Mouse (Mus musculus): ENCODE measurements at regions not wholly inside any gene's neighbourhood (a gene's known extent, or its start where the extent isn't known, plus 50 kb on each side); places are given as distances from the start of the nearest gene placed in this dataset.

DNA sequence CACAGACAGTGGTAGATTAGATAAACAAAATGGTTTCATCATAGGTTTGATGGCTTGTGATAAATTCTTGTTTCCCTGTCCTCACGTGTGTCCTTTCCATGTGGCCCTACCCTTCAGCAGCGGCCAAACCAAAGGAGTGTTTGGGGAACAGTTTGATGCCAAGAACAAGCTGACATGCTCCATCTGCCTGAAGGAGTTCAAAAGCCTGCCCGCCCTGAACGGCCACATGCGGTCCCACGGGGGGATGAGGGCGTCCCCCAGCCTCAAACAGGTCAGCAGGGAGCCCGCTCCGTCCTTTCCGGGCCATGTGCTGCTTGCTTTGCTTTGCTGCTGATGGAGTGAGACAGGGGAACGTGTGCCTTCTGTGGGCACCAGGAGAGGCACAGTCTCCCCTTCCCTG, 51.0 kb upstream of the Mrps10 start:
- DNase-seq (ENCODE audit: low spot score) = no peak

DNA sequence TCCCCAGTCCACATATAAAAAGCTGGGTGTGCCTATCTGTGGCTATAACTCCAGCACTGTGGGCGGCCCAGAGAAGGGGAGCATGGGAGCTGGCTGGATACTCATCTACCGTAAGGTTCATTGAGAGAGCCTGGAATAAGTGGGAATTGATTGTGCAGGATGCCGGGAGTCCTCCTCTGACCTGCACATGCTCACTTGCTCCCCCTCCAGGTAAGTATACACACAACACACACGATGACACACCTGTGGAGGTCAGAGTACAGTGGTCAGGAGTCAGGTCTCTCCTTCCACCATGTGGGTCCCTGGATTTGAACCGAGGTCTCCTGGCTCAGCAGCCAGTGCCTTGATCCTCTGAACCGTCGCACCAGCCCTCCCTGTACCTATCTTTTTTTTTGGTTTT, 55.5 kb upstream of the Mrps10 start:
- DNase-seq (ENCODE audit: low spot score) = no peak

DNA sequence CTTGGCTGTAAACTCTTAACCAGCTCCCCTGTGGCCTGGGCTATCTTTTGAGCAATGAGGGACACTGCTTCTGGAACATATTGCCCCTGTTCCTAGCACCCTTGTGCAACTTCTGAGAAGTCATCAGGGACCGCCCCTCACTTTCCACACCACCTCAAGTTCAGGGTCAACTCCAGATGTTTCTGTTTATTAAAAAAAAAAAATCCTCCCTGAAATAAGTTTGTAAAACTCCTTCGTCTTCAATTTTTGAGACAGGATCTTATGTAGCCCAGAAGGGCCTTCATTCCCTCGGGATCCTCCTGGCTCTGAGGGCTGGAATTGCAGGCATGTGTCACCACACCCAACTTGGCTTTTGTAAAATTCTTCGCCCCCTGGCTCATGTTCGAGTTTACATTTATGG, 57.4 kb upstream of the Mrps10 start:
- peak; percentile 14 for DNase-seq (ENCODE audit: low spot score)

DNA sequence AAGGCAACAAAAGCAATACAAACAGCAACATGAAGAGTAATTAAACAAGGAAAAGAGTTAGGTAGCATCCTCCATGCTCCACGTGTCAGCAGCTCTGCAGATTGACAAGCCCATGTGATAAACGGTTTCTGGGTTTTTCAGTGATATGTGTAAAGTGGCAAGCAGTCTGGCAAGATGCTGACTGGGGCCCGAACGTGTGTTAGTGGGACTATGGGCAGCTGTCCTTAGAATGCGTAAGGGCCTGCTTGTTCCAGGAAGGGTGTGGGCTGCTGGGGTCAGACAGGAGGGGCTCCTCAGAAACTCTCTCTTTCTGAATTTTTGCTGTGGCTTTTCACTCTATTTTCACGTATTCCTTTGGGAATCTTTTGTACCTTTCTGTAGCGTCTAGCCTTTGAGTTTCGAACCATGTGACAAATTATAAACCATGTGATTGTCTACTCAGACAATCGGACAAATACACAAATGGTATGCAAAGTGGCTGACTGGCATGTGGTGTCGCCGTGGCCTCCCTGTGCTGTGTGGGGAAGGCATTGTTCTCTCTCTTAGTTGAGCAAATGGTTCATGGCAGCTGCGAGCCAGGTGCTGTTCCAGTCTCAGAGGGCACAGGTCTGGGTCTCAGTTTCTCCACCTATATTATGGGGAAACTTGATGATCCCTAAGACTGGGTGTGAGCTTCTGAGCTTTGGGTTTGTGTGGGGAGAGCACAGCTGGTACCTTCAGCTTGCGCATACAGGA, 62.5 kb upstream of the Mrps10 start:
- no peak for DNase-seq (ENCODE audit: low spot score)

DNA sequence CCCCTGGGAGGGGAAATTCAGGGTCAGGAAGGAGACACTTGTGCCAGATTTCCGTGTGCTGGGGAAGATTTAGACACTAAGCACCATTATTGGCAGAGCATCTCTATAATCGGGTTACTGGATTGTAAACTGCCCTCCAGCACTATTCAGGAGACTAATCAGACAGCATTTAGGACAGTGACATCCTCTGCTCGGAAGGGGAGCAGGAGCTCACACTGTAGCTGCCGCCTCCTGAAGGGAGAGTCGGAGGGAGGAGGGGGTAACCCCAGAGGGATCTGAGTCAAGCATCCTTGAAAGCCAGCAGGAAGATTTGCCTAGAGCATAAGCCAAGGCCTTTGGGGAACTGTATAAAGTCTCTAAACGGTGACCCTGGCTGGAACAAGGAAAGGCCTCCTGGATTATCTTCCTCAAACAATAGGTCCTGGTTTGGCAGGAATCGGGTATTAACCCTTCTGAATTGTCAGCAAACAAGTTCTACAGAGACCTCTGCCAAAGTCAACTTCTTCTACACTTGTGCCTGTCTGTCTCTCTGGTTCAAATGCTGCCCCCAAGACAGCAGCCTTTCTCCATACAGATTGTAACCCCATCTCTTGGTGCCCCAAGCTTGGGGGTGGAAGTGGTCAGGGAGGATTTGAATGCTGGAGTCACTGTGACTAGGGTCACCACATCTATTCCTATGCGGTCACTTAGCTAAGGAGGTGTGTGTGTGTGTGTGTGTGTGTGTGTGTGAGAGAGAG, 64.1 kb upstream of the Mrps10 start:
- no peak for DNase-seq (ENCODE audit: low spot score)

DNA sequence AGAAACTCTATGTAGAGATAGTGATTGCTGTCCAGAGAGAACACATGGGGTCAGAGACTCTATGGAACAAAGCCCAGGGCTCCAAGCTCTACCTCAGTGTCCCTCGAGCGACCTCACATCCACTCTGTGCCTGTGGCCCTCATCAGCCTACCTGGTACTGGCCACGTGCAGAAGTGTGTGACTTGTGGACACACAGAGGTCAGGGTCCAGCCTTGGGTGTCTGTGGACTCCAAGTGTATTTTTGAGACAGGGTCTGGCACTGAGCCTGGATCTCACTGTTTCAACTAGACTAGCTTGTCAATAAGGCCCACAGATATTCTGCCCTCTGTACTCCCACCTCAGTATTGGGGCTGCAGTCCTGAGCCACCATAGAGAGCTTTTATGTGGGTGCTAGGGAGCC, 65.1 kb upstream of the Mrps10 start:
- DNase-seq (ENCODE audit: low spot score) = no peak

DNA sequence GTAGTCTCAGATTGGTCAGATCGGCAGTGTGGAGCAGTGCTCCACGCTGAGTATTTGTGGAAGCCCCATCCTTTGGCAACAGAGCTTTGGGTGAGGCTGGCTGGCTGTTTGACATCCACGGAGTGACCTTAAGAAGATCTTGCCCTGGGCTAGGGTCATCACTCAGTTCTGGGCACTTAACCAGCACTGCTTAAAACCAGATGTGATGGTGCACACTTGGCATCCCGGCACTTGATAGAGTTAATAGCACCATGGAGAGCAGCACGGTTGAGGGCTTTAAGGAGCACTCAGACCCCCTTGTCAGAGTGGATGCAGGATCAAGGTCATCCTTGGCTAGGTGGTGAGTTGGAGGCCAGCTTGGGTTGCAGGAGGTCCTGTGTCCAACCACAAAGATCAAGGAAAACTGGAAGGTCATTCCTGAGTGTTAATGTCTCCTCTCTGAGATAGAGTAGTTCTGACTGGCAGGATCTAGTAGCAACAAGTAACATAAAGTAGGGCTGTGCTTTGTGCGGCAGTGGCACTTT, 70.2 kb upstream of the Mrps10 start:
- DNase-seq (ENCODE audit: low spot score) = no peak

DNA sequence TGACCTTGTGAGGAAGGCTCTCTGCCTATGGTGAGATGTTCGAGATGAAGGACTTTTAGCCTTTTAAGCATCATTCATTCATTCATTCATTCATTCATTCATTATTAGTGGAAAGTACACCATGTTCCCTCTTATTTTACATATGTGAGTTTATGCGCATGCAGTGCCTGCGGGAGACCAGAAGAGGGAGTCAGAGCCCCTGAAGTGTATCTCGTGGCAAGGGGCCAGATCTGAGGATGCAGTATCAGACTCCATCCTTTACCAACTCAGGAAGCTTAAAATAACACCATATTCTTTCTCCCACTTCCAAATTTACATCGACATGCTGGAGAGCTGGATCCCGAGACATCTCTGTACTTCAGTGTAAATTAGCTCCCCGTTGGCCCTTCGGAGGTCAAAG, 70.7 kb upstream of the Mrps10 start:
- DNase-seq (ENCODE audit: low spot score) = no peak

DNA sequence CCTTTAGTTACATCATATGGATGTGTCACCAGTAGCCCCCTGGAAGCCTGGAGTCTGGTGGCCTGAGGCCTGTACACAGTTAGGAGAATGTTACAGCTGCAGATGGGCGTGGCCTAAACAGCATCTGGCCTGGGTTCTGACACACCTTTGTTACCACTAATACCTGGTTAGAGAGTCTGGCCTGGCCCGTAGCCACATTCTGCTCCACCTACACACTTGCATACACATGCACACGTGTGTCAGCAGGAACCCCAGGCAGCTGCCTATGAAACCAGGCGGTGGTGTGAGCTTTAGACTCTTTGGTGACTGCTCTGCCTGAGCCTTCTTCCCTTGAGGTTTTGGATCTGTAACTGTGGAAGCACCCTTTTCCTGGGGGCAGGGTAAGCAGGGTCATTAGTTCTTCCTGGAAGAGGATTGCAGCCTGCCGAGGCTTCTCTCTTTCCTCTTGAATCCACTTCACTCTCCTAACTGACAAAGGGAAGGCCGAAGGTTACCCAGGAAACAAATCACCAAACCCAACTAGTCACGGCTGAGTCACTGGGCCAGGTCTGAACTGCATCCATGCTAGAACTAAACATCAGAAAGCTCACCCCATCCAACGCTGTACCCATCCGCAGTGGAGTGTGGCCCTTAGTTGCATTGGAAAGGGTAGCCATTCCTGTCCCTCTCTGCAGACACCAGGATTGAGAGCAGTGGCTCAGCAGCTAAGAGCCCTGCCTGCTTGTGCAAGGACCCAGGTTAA, 71.8 kb upstream of the Mrps10 start:
- DNase-seq (ENCODE audit: low spot score) = no peak

DNA sequence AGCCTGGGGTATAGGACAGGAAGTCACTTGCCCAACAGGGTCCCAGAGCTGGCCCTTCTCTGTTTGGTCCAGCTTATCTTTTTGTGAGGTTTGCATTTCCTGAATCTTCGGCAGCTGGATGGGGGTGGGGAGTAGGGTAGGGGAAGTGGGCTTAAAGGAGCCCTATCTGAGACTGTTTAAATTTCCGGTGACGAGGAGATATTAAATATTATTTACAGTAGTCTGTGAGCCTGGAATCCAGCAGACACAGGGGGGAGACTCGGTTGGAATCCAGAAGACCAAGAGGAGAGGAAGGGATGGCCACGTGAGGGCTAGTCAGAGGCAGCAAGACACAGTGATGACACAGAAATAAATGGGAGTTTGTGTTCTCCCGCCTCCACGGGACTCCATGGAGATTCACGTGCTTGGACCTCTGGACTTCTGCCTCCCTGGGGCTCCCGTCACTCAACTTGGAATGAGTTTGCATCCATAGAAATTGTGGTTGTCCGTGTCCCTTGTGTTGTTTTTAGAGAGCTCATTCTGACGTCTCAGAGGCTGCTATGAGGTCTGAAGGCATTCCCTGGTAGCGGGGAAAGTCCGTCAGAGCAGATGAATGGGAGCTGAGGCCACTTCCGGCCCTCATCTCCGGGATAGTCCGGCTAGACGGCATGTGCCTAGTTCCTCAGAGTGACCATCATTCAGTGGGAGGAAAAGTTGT, 73.2 kb upstream of the Mrps10 start:
- peak; percentile 27 for DNase-seq (ENCODE audit: low spot score)

DNA sequence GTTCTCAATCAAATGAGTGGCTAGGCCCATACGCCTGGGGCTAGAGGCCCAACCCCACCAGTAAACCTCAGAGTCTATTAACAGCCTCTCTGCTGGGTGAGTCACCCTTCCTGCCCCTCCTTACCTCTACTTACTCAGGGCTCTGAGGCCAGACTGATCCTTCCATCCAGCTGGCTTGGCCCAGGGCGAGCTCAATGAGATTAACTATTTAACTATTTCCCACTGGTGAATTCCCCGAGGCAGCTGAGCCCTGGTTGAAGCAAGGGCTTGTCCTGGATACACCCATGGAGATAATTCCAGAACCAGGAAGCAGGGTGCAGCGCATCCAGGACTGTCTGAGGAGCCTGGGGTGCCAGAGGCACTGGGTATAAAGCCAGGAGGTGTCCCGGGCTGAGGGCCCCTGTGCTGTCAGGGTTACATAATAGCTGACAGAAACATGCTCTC, 74.6 kb upstream of the Mrps10 start:
- DNase-seq (ENCODE audit: low spot score) = peak; percentile 42

DNA sequence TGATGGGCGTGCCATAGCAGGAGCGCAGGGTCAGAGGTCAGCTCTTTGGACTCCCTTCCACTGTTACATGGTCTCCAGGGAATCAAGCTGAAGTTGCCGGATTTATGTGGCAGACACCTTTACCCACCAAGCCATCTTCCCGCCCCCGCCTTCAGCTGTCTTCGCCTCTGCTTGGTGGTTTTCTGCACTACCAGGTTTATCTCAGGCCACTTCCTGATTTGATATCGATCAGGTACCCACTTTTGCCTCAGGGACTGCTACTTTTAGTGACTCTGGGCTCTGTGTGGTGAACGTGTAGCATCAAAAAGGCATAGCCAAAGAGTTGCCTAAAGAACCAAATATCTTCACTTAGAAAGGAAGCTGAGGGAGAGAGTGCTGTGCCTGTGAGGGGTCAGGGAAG, 75.5 kb upstream of the Mrps10 start:
- DNase-seq (ENCODE audit: low spot score) = no peak

DNA sequence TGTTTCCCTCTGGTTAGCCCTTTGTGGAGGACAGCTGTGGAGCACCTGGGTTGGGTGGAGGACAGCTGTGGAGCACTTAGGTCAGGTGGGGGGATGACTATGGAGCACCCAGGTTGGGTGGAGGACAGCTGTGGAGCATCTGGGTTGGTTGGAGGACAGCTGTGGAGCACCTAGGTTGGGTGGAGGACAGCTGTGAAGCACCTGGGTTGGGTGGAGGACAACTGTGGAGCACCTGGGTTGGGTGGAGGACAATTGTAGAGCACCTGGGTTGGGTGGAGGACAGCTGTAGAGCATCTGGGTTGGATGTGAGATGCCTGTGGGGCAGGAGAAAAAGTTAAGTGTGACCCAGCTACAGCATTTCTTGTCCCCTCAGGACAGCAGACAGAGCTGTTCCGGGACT, 77.1 kb upstream of the Mrps10 start:
- DNase-seq (ENCODE audit: low spot score) = no peak

DNA sequence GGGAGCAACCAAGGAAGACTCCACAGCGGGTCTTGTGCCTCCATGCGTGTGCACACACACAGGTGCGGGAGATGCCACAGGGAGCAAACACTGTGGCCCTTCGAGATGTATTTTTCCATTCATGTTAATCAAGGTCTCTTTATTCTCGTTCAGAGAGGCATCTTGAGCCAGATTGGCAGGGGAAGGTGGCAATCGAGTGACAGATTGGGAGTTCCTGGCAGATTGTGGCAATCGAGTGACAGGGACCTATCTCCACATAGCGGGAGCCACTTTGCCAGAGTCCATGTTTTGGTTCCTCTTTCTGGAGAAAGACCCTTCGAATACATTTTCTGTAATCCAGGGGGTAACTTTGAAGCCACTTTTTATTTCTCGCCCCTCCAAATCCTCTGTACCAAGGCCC, 83.1 kb upstream of the Mrps10 start:
- DNase-seq (ENCODE audit: low spot score) = no peak

DNA sequence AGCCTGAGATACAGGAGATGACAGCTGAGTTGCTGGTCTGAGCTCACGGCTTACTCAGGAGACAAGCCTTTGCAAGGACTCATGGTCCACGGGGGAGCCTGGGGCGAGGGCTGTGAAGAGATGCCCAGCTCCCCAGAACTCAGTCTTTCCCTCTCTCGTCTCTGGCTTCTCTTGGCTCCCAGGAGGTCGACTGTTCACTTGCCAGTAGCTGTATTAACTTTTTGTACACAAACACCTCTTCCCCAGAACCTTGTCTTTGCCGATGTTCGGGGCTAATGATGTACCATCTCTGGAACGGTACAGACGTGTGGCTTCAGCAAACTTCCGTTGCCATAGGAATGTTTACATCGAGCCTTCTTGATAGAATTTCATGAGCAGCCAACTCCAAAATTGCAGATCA, 84.5 kb upstream of the Mrps10 start:
- no peak for DNase-seq (ENCODE audit: low spot score)

DNA sequence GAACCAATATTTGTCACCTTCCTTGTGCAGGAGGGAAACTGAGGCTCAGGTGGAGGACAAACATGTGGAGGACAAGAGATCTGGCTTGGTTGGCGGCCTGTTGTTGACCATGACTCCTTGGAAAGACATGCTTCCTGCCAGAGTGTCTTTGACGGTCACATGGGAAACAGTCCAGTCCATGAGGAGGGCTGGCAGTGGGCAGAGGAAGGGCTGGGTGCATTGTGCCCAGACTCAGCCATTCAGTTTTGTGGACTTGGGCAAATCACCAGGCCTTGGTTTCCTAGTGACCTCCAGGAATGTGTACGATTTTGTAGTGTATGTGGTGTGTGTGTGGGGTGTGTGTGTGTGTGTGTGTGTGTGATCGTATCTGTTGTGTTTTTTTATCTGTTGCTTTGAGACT, 85.5 kb upstream of the Mrps10 start:
- DNase-seq (ENCODE audit: low spot score) = peak; percentile 66

DNA sequence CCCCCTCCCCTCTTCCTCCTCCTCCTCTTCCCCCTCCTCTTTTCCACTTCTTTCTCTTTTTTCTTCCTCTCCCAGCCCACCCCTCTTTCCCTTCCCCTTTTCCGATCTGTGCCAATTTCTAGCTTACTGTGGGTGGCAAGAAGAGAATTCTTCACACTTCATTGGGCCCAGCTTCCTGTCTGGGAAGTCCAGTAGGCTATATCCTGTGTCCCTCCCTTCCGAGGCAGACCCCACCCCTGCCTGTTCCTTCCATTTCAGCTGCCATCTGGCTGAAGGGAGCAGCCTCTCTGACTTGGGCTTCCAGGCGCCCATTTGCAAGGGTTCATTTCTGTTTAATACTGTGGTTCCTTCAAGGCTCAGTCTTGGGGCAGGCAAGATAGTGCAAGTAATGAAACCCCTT, 86.2 kb upstream of the Mrps10 start:
- DNase-seq (ENCODE audit: low spot score) = peak; percentile 32

DNA sequence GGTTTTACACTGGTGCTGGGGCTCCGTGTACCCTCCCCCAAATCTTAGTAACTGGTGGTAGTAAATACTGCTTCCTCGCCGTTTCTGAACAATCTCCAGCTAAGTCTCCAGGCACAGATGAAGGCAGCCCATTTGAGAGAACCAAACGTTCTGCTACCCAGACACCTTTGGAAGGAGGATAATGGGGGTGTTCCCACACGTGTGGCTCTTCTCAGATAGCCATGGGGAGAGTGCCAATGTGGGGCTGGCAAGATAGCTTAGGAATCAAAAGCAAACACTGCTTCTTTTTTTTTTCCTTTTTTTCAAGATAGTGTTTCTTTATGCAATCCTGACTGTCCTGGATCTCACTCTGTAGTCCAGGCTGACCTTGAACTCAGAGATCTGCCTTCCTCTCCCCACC, 90.8 kb upstream of the Mrps10 start:
- no peak for DNase-seq (ENCODE audit: low spot score)

DNA sequence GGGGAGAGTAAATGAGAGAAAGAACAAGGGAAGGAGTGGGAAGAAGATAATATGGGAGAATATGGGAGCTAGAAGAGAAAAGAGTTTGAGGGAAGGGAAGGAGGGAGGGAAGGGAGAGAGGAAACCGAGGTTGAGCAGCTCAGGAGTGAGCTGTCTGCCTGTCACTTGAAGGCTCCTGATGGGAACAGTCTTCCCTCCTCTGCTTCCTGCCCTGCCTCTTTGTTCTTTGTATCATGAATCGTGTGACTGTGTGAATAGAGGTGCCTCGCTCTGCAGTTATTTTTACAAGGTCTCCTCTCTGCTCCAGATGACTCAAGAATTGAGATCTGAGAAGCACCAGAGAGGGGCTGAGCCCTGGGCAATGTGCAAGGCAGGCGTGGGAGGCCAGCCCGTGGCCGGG, 92.0 kb upstream of the Mrps10 start:
- no peak for DNase-seq (ENCODE audit: low spot score)

DNA sequence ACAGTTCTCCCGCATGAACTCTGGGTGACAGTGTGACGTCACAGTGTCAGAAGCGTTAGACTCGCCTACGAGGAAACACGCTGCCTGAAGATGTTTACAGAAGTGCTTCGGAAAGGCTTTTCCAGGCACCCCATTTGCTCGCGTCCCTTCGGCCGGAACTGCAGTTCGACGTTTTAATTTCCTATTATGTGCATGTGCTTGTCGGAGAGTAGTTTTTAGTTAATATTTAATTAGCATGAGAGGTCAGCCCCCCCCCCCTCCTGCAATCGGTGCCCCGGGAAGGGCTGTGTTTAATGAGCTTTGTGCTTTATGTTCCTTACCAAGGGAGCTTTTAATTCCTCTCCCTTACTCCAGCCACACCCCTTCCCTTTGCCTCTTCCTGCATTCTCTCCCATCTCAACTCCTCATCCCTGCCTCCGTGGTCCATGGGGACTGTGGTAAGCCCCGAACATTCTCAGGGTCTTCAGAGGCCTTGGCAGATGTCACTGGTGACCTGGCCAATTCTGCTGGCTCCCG, 92.8 kb upstream of the Mrps10 start:
- DNase-seq (ENCODE audit: low spot score) = peak; percentile 21

DNA sequence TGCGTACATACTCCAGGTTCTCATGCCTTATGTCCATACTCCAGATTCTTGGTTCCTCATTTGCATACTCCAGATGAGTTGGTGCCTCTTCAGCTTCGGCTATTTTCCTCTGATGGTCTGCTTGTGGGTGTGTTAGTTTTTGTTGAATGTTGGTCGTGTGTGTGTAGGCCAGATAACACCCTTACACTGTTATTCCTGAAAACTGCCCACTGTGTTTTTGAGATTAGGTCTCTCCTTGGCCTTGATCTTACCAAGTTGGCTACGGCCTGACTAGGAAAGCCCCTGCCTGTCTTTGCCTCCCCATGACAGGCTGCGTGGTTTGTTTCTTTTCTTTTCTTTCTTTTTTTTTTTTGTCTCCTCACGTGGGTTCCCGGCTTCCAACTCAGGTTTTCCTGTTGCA, 95.4 kb upstream of the Mrps10 start:
- no peak for DNase-seq (ENCODE audit: low spot score)
